Mouse (Mus musculus) erythroid progenitor cell, adult 5-6 weeks (primary cell): Measurements from ENCODE around the gene Rflna. TPM values are rescaled to one million over a fixed set of nuclear protein-coding genes. Genes with fewer than 3 reads are reported as not detected.

Source experiments
- ATAC-seq: replicated peaks from 2 replicates; pipeline ENCODE4 v1.8.0; 2016; ENCODE audit warnings: moderate number of reproducible peaks, mild to moderate bottlenecking, moderate TSS enrichment, inconsistent platforms; ENCODE audit not compliant: poor library complexity, low FRiP score, severe bottlenecking
- total RNA-seq, 2 experiments: library from RNA; stranded (forward) in 1 of 2; stranded (reverse) in 1 of 2; fragments of 150-400 nt in 1 of 2; fragments of 186-747, 209-891 nt in 1 of 2; gene quantifications; 2 replicates each; pipeline versions ENCODE4 v1.2.3 to v1.2.4; 2015 to 2017; ENCODE audit warnings: low replicate concordance in 2 of 2

Rflna gene
- total RNA-seq, 2 experiments from 2014 or later = not detected

DNA sequence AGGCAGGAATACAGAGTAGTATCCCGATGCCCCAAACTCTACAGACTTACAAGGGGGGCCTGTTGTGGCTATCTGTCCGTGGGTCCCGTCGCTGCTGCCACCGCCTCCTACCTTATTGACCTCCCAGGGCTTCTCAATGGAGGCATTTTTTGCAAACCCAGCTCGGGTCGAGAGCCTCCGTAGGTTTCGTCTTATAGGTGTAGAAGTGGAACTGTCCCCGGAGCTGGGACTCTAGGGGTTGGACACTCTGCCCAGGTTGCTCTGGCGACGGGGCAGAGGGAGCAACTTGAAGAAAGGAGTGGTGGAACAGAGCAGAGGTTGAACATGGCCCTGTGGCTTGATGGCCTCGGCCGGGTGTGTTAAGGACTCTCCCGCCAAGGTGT, 843 bp downstream of the Rflna start:
- no peak for ATAC-seq

DNA sequence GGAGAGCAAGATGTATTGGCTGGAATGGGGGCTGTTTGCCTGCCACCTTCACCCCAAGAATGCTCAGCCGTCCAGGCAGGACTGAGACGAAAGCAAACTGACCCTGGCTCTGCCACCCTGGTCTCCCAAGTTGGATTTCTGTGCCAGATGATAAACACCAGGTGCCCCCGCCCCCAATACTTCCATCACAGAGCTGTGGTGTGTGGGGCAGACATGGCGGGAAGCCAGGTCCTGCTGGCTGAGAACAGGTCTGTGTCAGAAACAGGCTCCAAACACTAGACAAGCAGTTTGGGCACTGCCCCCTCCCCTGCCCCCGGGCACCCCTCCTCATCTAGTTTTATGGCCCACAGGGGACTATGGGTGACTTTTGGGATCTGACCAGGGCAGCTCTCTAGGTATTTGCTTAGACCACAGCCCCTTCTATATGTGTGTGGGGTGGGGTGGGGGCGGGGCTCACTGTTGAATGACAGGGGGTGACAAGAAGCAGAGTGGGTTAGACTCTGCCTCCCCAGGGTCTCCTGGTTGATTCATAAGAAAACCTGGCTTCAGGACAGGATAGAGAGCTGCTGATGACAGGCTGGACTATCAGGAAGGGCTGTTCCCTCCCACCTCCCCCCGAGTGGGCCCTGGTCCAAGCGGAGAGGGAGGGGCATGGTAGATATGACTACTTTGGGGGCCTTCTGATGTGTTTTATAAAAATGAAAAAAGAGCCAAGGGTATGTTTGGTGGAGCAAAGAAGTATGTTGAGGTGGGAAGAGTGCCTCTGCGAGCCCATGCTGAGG, 3.0 kb downstream of the Rflna start:
- ATAC-seq = no peak

DNA sequence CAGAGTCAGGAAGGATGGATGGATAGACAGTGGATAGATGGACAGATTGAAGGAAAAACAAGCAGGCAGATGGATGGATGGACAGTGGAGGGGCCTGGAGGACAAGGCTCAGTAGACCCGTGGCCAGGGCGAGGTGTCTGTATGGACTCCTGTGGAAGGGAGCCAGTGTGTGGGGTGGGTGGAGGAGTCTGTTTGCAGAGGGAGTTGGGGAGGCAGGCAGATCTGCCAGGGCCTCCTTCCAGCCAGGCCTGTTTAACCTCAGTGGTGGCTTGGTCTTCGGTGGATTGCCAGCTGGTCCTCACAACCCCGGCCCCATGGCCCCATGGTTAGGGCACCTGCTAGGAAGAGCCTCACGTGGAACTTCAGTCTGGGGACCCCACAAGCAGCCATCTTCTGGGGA, 3.9 kb downstream of the Rflna start:
- ATAC-seq = no peak

DNA sequence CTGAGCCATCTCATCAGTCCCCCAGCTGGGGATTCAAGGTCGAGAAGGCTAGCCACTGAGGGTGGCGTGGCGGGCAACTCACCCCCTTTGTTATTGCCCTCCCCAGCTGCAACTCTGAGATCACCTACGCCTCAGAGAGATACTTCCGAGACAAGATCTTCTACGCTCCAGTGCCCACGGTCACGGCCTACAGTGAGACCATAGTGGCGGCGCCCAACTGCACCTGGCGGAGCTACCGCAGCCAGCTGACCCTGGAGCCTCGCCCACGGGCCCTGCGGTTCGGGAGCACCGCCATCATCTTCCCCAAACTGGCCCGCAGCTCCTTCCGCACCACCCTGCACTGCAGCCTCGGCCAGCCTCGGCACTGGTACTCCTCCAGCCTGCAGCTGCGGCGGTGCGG, 8.1 kb downstream of the Rflna start:
- ATAC-seq = no peak

DNA sequence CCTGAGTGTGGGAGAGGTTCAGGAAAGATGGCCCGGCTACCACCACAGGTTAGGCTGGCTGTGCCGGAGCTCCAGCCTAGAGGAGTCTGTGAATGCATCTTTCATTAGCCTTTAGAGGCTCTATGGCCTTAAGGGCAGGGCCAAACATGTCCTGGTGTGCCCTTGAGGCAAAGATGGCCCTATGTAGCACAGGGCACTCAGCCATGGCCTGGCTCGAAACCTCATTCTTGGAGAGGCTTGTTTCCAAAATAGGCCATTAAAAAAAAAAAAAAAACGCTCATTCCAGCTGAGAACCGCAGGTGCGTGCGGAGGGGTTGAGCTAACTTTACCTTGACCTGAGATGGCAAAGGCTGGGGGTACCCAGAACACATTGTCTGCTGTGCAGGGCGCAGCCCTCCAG, 8.6 kb downstream of the Rflna start:
- ATAC-seq = no peak

DNA sequence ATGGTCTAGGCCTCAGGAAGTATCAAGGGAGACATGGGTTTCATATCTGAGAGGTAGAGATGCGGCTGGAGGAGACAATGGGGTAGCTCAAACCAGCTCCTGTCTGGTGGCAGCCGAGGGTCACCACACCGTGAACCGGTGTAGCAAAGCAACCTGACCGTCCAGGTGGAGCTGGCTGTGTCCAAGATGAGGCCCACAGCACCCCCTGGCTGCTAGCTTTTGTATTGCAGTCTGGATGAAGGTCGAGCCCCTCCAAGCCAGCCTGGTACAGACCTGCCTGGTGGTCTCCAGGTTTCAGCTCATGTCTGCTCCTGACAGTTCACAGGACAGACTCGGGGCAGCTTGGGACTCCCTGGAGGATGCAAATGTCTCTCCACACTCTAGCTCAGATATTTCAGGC, 11.5 kb downstream of the Rflna start:
- ATAC-seq = 0 out of 2 replicates have a peak, but pooled peaks have one; percentile 21

DNA sequence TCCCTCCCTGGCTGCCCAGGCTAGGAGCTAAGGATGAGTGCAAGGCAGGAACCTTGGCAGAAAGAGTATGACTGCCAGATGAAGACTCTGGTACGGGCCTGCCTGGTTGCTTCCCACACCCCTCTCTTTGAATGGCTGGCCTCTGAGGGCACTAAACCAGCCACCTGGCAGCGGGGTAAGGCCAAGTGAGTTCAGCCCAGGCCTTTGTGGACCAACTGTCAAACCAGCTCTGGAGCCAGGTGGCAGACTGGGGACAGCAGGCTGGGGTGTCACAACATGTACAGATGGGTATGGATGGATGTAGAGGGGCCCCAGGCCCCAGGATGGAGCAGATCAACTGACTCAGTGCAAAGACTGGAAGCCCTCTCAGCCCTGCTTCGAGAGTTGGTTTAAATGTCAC, 12.0 kb downstream of the Rflna start:
- no peak for ATAC-seq

DNA sequence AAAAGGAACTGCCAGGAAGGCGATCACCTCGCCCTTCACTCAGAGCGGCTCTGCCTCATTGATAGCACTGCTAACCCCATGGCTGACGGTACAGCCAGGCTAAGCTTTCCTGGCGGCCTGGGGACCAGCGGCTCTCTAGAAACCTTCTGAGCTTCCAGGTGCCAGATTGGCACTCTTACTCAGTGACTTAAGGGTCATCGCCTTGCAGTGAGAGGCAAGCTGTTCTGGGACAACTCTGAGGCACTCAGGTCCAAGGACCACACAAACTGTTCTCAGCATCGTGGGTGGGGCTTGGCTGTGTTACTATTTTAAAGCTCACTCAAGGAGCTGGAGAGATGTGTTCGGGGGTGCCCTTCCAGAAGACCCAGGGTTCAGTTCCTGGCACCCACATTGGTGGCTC, 12.6 kb downstream of the Rflna start:
- no peak for ATAC-seq

DNA sequence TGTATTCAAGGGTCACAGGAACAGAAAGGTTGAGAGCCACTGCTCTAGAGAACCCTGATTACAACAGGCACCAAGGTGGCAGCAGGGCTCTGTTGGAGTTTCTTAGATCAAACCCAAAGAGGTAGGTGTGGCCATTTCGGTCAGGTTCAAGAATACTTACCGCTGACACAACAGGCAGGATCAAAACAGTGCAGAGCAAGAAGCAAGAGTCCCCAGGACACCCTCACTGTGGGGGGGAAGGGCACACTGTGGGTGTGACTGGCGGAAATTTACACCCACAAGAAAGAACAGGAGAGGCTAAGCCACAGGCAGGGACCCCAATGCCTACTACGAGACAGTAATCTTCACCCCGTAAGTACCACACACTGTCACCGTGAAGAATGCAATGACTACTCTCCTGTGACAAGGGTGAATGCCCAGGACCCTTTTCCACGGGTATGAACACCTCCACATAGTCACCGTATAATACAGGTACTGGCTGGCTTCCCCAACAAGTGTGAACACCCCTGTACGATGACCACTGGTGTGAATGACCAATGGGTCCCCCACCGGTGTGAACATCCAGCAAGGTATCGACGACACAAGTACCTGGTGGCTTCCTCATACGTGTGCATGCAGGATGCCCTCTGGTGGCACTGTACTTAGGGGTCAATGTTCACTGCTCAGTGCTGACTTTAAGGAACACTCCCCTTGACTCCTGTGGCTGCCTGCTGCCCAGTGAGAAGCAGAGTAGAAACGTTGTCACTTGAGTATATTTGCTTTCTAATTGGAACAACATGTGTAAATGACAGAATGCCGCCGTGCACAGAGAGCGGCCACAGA, 13.6 kb downstream of the Rflna start:
- ATAC-seq = no peak

DNA sequence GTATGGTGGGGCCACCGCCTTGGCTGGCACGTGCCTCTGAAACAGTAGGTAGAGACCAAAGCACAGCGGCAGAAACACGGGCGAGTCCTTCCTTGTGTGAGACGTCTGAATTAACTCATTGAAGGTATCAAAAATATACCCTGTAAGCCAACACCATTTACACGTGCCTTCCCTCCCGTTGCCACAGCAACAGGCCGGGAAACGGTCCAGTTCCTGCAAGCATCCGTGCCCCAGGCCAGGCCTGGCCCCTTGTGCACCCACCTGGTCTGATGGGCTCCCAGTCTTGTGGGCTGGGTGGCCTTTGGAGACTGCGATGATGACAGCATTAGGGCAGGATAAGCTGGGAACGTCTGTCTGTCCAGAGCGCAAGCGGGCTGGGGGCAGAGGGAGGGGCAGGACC, 14.3 kb downstream of the Rflna start:
- ATAC-seq = no peak

DNA sequence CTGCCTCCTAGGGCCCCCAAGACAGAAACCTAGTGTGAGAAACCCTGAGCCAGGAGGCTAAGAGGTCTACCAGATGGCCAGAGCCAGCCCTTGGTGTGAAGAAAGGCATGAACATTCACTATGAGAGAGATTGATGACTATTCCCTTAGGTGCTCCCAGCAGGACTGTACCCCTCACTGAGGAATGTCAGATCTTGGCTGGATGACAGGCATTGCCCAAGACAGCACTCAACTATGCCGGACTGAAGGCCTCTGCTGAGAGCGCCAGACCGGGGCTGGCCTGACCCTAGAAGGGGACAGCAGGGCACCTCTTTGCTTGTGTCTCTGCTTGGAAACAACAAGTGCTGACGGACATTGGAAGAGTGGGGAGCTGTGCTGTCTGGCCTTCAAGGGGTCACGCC, 16.1 kb downstream of the Rflna start:
- no peak for ATAC-seq

DNA sequence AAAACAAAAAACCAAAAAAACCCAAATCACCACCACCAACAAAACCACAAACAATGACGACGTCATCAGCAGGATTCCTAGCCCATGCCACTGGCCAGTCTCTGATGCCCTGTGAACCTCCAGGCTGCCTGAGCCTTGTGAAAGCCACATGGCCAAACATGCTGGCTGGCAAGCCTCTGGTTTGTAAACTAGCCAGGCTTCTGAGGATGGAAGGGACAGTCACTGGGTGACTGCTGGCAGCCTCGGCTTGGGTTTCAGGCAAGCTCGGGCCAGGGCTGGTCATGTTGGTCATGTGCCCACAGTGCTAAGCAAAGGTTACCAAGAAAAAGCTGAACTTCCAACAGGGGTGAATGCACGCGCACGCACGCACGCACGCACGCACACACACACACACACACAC, 18.3 kb downstream of the Rflna start:
- no peak for ATAC-seq

DNA sequence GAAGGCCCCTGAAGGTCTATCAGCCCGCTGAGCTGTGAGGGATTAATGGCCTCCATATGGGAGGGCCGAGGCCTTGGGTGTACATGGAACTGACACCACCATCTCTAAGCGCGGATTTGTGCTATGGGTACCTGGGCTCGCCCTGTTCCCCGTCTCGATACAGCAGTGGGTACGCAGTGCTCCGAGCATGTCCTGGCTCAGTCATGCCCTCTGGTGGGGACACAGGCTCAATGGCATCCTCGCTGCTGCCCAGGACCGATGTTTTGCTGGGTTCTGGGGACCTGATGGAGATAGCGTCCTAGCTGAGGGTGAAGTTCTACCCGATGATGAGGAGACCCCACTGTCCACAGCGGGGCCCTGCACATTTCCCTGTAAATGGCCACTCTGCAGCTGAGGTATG, 21.0 kb downstream of the Rflna start:
- ATAC-seq = no peak

DNA sequence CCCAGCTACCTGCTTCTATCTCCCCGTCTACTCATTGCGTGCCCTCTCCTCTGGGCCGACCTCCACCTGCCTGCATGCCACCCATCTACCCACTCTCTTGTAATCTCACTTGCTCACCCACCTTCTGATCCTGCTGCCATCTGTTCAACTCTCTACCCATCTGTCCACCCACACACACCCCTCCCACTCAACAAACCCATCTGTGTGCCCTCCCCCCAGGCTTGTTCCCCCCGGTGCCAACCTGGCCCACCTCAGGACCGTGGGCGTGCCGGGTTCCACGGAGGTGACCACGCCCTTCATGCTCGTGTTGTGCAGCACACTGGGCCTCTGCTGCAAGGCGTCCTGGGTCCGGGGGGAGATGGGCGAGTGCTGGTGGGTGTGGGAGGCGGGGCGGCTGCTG, 25.4 kb downstream of the Rflna start:
- no peak for ATAC-seq

DNA sequence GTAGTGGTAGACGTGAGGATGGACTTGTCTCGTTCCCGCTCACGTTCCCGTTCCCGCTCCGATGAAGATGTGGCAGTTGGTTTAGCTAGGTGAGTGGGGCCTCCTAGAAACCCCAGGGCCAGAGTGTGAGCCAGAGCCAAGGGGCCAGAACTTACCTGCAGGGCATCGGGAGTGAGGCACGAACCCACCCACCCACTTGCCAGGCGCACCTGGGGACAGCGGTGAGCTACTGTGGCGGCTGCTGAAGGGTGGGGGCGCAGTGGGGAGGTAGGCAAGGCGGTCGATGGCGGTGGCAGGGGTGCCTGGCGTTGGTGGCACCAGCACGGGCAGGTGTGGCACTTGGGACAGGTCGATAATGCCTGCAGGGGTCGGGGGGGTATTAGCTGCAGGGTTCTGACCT, 25.9 kb downstream of the Rflna start:
- no peak for ATAC-seq

DNA sequence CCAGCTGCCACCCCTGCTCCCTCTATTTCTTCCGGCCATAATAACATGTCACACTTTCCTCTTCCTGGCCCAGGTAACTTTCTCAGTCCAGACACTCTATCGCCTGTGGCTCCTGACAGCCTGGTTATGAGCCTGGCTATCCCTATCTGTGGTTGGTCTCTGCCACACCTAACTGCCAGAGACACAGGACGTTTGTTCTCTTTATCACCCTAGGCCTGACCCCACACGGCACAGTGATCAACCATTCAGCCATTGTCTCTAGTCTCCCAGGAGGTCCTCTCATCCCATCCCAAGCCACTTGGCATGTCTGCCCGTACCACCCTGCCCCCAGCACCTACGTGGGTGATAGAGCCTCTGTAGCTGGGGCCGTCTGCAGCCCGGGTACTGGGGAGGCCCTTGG, 33.5 kb downstream of the Rflna start:
- no peak for ATAC-seq

DNA sequence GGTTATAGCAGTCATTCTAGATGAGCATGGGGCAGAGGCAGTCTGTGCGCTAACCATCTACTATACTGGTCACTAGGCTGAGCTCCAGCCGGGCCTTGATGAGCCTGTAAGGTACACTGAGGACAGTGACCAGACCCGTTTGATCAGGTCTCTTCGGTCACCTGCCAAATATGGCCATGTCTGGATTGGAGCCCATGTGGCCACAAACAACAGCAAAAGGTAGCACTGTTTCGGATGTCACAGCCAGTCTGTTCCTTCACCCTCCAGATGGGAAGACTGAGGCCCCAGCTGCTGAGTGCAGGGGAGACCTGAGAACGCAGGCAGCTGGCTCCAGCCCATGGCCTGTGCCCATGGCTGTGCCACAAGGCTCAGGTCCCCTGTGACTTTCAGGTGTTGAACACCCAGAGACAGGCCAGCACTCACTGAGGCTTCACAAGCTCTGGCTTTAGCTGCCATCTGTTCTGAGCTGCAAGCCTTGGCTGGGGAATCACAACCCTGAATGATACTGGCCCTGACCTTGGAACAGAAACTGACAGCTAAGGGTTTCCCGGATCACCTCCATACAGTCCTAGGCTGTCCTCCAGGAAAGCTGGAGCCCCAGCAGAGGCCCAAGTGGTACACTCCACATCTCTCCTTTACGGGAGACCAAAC, 36.5 kb downstream of the Rflna start:
- no peak for ATAC-seq

DNA sequence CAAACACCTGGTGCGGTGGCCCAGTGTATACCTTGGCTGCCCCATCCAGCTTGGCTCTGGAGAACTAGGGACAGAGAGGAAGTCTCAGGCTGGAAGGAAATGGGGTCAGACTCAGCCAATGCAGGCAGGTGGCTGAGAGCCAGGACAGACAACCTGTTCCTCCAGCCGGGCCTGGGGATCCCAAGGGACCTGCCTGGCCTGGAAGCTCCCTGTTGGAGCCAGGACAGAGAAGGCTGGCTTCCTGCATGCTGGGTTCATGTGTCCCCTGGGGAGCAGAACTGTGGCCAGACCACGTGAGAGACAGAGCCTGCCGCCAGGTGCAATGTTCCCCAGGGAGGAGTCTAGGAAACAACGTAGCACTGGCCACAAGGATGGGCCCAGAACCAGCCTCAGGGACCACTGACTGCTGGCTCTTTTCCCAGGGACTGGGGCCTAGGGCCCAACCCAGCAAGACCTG, 37.1 kb downstream of the Rflna start:
- no peak for ATAC-seq

DNA sequence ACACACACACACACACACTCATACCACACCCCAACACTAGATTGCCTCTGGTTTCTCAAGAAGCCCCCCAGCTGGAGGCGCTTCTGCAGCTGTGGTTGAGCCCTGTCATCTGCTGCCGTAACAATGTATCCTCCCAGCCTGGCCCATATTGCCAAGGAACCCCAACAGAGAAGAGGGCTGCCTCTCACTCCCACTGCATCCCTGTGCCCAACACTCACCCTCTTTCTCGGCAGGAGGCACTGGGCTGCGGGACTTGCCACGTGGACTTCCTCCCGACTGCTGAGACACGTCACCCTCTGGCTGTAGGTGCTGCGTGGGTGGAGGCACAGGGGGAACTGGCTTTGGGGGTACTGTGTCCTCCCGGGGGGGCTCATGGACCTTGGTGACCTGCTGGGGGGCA, 38.6 kb downstream of the Rflna start:
- no peak for ATAC-seq

DNA sequence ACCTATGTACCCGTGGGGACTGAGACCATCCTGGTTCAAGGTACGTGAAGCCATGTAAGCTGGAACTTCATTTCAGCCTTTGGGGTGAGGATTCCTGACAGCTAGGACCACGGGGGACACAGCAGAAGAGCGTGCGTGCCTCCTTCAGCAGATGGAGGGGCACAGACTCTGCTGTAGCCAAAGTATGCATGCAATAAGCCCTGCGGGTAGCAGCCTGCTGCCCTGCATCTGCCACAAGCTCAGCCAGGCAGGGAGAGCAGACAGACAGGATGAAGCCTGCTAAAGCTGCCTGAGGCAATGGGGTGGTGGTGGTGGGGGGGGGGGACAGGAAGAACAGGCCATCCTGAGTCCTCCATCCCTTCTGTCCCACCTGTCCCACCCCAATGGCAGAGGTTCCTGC, 40.4 kb downstream of the Rflna start:
- no peak for ATAC-seq

DNA sequence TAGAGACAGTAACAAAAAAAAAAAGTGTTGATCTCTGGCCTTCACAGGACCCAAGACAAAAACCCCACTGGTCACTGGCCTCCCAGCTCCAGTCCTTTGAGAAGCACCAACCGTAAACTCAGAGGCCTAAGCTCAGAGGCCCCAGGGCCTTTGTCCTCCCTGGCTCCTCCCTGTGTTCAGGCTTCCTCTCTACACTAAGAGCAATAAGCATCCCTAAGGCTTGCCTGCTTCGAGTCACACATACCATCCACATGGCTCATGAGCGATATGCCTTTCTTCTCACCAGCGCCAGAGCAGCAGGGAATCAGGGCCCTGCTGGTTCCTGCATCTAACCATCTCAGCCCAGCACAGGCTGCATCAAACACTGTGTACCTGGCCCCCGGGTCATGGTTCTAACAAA, 42.2 kb downstream of the Rflna start:
- ATAC-seq = no peak
